16 mouse cellular contexts compared by ENCODE assay signal in genomic region chr7:73367681-73368464, GRCm38 (mm10). TPM values are rescaled to one million over a fixed set of nuclear protein-coding genes. Genes with fewer than 3 reads are reported as not detected.
"Had no signal": no experiment of that assay in that cellular context is flagged by ENCODE, and none has a peak within 500 bp of the region (broad histone marks: within the 10 kb centered on the region; RNA-seq: fewer than 3 reads in every experiment).

No protein-coding gene starts in this region.

- H3K4me3 ChIP-seq: neural tube, embryonic 15.5 days; stomach, embryonic 15.5 days had no signal

- H3K27ac ChIP-seq: neural tube, embryonic 15.5 days; stomach, embryonic 15.5 days; stomach, postnatal 0 days had no signal

- H3K9ac ChIP-seq: neural tube, embryonic 15.5 days; stomach, embryonic 15.5 days had no signal

- H3K27me3 ChIP-seq: neural tube, embryonic 15.5 days; stomach, embryonic 15.5 days had no signal

- DNase-seq: retina, postnatal 1 day; right cerebral cortex, adult 18-20 months; right cerebral cortex, postnatal 14 days; right cerebral cortex, postnatal 25 days; right cerebral cortex, postnatal 4 days; spleen, adult 18-20 months; thymus, adult 18-20 months; thymus, adult 2 months; thymus, postnatal 14 days; thymus, postnatal 25 days; thymus, postnatal 36 days; thymus, postnatal 4 days had no signal

- H3K4me2 ChIP-seq: neural tube, embryonic 15.5 days; stomach, embryonic 15.5 days had no signal

- H3K36me3 ChIP-seq: neural tube, embryonic 15.5 days; stomach, embryonic 15.5 days had no signal

RNA-seq across cellular contexts. Expression of gene Rgma, which starts 7.4 kb away (rescaled TPM):
- total RNA-seq: neutrophil, adult 5-6 weeks had no signal
